Mouse (Mus musculus) lung, postnatal 36 days (tissue): Measurements from ENCODE around the gene Fstl3.
"Not testable (repeated sequence)": the region's sequence is repeated elsewhere in the genome, so short reads cannot be mapped to it uniquely, and the experiment has no call there.

ENCODE experiments used
- DNase-seq: peaks from one replicate; pipeline ENCODE4 v3.0.0; 2022; ENCODE audit warnings: mixed read lengths

Gene Fstl3

GRCm38 (mm10) chr10:79777103-79777531, at the start of gene Fstl3:
Fstl3 (plus strand) TSS chr10:79777272.
- DNase-seq = peak; percentile 49

GRCm38 (mm10) chr10:79728323-79729249, 48.5 kb upstream of the Fstl3 start:
- DNase-seq = no peak

- DNase-seq = no peak
These were observed 47.6 kb upstream of the Fstl3 start for GRCm38 (mm10) chr10:79729357-79729965.

GRCm38 (mm10) chr10:79732500-79732899, 44.6 kb upstream of the Fstl3 start:
- peak; percentile 56 for DNase-seq

GRCm38 (mm10) chr10:79733847-79734246, 43.2 kb upstream of the Fstl3 start:
- DNase-seq = no peak

GRCm38 (mm10) chr10:79735361-79735760, 41.7 kb upstream of the Fstl3 start:
- DNase-seq = no peak

GRCm38 (mm10) chr10:79736706-79737105, 40.4 kb upstream of the Fstl3 start:
- DNase-seq = no peak

GRCm38 (mm10) chr10:79738259-79738658, 38.8 kb upstream of the Fstl3 start:
- peak; percentile 32 for DNase-seq

GRCm38 (mm10) chr10:79739234-79739633, 37.8 kb upstream of the Fstl3 start:
- DNase-seq = no peak

- DNase-seq = no peak
These were observed 36.2 kb upstream of the Fstl3 start for GRCm38 (mm10) chr10:79740863-79741262.

GRCm38 (mm10) chr10:79743161-79743560, 33.9 kb upstream of the Fstl3 start:
- DNase-seq = no peak

GRCm38 (mm10) chr10:79743650-79744365, 33.3 kb upstream of the Fstl3 start:
- no peak for DNase-seq

GRCm38 (mm10) chr10:79745411-79745810, 31.7 kb upstream of the Fstl3 start:
- DNase-seq = no peak

- peak; percentile 99 for DNase-seq
These were observed 30.9 kb upstream of the Fstl3 start, which contains the start of gene Polrmt for GRCm38 (mm10) chr10:79745898-79746773. Polrmt (minus strand) TSS chr10:79746581.

GRCm38 (mm10) chr10:79746774-79747151, 30.3 kb upstream of the Fstl3 start:
- DNase-seq = no peak

- no peak for DNase-seq
These were observed 28.6 kb upstream of the Fstl3 start for GRCm38 (mm10) chr10:79748496-79748895.

- peak; percentile 81 for DNase-seq
These were observed 22.1 kb upstream of the Fstl3 start, which contains the start of gene Fgf22 for GRCm38 (mm10) chr10:79754856-79755516. Fgf22 (plus strand) TSS chr10:79755076.

GRCm38 (mm10) chr10:79755854-79756253, 21.2 kb upstream of the Fstl3 start:
- DNase-seq = no peak

GRCm38 (mm10) chr10:79756660-79757059, 20.4 kb upstream of the Fstl3 start:
- no peak for DNase-seq

- DNase-seq = not testable (repeated sequence)
These were observed 17.4 kb upstream of the Fstl3 start for GRCm38 (mm10) chr10:79759675-79760074.

- no peak for DNase-seq
These were observed 16.4 kb upstream of the Fstl3 start for GRCm38 (mm10) chr10:79760603-79761143.
